Mouse (Mus musculus) myocyte (in vitro differentiated cells): Measurements from ENCODE around the gene Mrs2. TPM values are rescaled to one million over a fixed set of nuclear protein-coding genes. Genes with fewer than 3 reads are reported as not detected.
A peak's percentile ranks its signal among the peaks of the same experiment; 100 is the strongest.

Experiments used
- H3K27me3 ChIP-seq: one replicate; pipeline ENCODE4 v1.6.1; 2011; ENCODE audit not compliant: control insufficient read depth, insufficient read depth, insufficient read length
- H3K36me3 ChIP-seq: one replicate; pipeline ENCODE4 v1.6.1; 2011; ENCODE audit not compliant: control insufficient read depth, insufficient read depth
- H3K4me2 ChIP-seq: one replicate; pipeline ENCODE4 v1.6.1; 2011; ENCODE audit warnings: low read depth, control low read depth
- H3K4me3 ChIP-seq: one replicate; pipeline ENCODE4 v1.5.1; 2011; ENCODE audit warnings: mild to moderate bottlenecking, control low read depth, moderate library complexity
- H3K79me2 ChIP-seq: one replicate; pipeline ENCODE4 v1.6.1; 2011; ENCODE audit not compliant: control insufficient read depth, insufficient read depth
- H3ac ChIP-seq: one replicate; pipeline ENCODE4 v1.6.1; 2011; ENCODE audit not compliant: control insufficient read depth, insufficient read length
- CEBPB ChIP-seq: IDR thresholded peaks from 2 replicates; pipeline ENCODE4 v1.6.1; 2011; ENCODE audit warnings: mild to moderate bottlenecking, moderate library complexity; ENCODE audit not compliant: poor library complexity, insufficient read depth, severe bottlenecking
- E2F4 ChIP-seq: IDR thresholded peaks from one replicate; pipeline ENCODE4 v1.6.1; 2011; ENCODE audit warnings: mild to moderate bottlenecking, control low read depth, moderate library complexity; ENCODE audit not compliant: insufficient read depth
- MAX ChIP-seq: IDR thresholded peaks from one replicate; pipeline ENCODE4 v1.6.1; 2011; ENCODE audit warnings: low read depth, mild to moderate bottlenecking, control low read depth
- MYOD1 ChIP-seq, 3 experiments: IDR thresholded peaks; one replicate each; pipeline ENCODE4 v1.6.1; 2011; ENCODE audit warnings: control low read depth in 2 of 3, low read depth in 2 of 3, mild to moderate bottlenecking in 2 of 3, moderate library complexity in 1 of 3; ENCODE audit not compliant: insufficient read length in 2 of 3, control insufficient read depth in 1 of 3
- MYOG ChIP-seq, 3 experiments: IDR thresholded peaks; one replicate each; pipeline ENCODE4 v1.6.1; 2011; ENCODE audit warnings: control low read depth in 2 of 3, low read depth in 2 of 3, mild to moderate bottlenecking in 2 of 3; ENCODE audit not compliant: insufficient read length in 2 of 3, control insufficient read depth in 1 of 3, insufficient read depth in 1 of 3
- POLR2A ChIP-seq: IDR thresholded peaks from one replicate; pipeline ENCODE4 v1.6.1; 2011; ENCODE audit warnings: low read depth, mild to moderate bottlenecking, control low read depth, moderate library complexity; ENCODE audit not compliant: insufficient read length
- POLR2AphosphoS2 ChIP-seq: IDR thresholded peaks from one replicate; pipeline ENCODE4 v1.6.1; 2011; ENCODE audit warnings: low read depth, control low read depth; ENCODE audit not compliant: insufficient read length
- REST ChIP-seq: IDR thresholded peaks from one replicate; pipeline ENCODE4 v1.6.1; 2011; ENCODE audit warnings: mild to moderate bottlenecking, control low read depth, moderate library complexity; ENCODE audit not compliant: insufficient read depth, insufficient read length
- SRF ChIP-seq: IDR thresholded peaks from one replicate; pipeline ENCODE4 v1.6.1; 2011; ENCODE audit warnings: low read depth; ENCODE audit not compliant: control insufficient read depth, insufficient read length
- TCF12 ChIP-seq: IDR thresholded peaks from one replicate; pipeline ENCODE4 v1.6.1; 2011; ENCODE audit warnings: mild to moderate bottlenecking, control low read depth; ENCODE audit not compliant: poor library complexity, insufficient read depth, severe bottlenecking
- TCF3 ChIP-seq: IDR thresholded peaks from one replicate; pipeline ENCODE4 v1.6.1; 2011; ENCODE audit warnings: low read depth, control low read depth; ENCODE audit not compliant: insufficient read length
- USF1 ChIP-seq: IDR thresholded peaks from one replicate; pipeline ENCODE4 v1.6.1; 2011; ENCODE audit warnings: low read depth, mild to moderate bottlenecking, control low read depth, moderate library complexity
- polyA plus RNA-seq: library from polyadenylated mRNA; unstranded; fragments of >200 nt; fragmentation: generic; extraction: Trizol; gene quantifications from one replicate; pipeline ENCODE4 v1.2.1, GENCODE M21; 2012; ENCODE audit warnings: missing spikeins

Mrs2 gene
- polyA plus RNA-seq, 1 experiment, result 12.7 TPM

DNA sequence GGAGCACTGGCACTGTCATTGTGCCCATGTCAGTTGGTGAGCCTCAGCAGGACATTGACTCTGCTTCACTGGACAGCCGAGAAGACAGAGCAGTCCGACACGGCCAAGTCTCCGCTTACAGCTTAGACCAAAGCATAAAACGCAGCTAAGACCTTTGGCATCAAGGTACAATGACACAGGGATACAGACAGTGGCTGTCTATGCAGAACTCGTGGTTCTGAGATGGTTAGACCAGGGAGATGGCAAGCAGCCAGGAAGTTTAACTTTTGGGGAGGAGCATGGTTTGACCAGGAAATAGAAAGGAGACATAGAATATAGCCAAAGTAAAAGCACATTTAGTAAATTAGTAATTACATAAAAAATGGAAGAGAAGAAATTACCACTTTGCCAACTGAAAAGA is 31.2 kb downstream of the Mrs2 start:
- no peak overlapping the region for H3K4me3 ChIP-seq
- no peaks in the 10 kb centered on the region for H3K79me2 ChIP-seq
- no peaks in the 10 kb centered on the region for H3K27me3 ChIP-seq
- no peak overlapping the region for H3K4me2 ChIP-seq
- no peak for TF ChIP-seq TCF3
- TF ChIP-seq MYOG (IDR thresholded peaks at IDR 0.05; ENCODE audit: control insufficient read depth in 1 of 3, insufficient read depth in 1 of 3, insufficient read length in 2 of 3, low read depth in 2 of 3), result no peak
- no peak for TF ChIP-seq E2F4
- TF ChIP-seq REST, result no peak
- no peak for TF ChIP-seq SRF
- TF ChIP-seq USF1, result no peak
- no peak for TF ChIP-seq CEBPB
- no peak for TF ChIP-seq POLR2A
- H3ac ChIP-seq, result no peak overlapping the region
- H3K36me3 ChIP-seq, result peaks cover 8% of the 10 kb centered on the region

DNA sequence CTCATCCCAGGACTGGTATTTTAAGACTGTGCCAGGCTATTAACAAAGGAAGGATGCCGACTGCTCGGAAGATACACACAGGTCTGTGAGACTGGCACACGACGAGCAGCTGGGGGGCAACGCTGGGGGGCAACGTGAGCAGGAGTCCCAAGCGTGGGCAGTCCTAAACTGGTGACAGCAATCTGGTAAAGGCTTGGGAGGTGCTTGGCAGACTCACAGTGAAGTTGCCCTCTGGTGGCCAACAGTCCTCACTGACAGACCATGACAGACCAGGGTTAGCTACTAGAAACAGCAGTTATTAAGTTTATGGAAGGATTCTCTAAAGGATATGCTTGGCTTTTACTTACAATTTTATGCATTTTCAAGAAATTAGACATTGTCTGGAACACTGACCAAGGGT is 31.8 kb downstream of the Mrs2 start:
- Histone ChIP-seq H3K36me3 (peaks cover 7% of the 10 kb centered on the region), H3K27me3 (no peaks in the 10 kb centered on the region), H3K79me2 (no peaks in the 10 kb centered on the region), H3K4me2 (no peak overlapping the region), H3K4me3 (no peak overlapping the region), H3ac (no peak overlapping the region)
- TF ChIP-seq CEBPB (no peak), MYOG (IDR thresholded peaks at IDR 0.05; ENCODE audit: control insufficient read depth in 1 of 3, insufficient read depth in 1 of 3, insufficient read length in 2 of 3, low read depth in 2 of 3) (no peak), MYOD1 (IDR thresholded peaks at IDR 0.05; ENCODE audit: control insufficient read depth in 1 of 3, insufficient read length in 2 of 3, low read depth in 2 of 3) (no peak), SRF (no peak), TCF3 (no peak), MAX (no peak), E2F4 (no peak), USF1 (no peak), POLR2A (no peak), REST (no peak), TCF12 (no peak), POLR2AphosphoS2 (no peak)

DNA sequence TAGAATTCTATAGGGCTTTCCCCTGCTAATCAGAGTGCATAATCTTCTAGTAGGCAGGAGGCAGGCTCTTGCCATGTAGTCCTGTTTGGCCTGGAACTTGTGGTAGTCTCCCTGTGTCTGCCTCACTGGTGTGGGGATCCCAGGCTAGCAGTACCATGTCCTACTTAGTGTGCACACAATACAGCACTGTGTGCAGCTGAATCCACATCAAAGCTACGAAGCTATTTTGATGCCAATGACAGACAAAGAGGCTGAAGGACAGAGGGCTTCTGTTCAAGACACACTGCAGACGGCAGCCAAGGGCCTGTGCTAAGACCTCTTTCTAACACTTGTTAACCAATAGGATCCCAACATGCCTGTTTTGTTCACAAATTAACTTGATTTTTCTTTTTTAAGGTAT is 34.7 kb downstream of the Mrs2 start:
- no peak overlapping the region for H3K4me3 ChIP-seq
- no peaks in the 10 kb centered on the region for H3K27me3 ChIP-seq
- TF ChIP-seq TCF3, result no peak
- TF ChIP-seq POLR2AphosphoS2, result peak; percentile 23
- no peak overlapping the region for H3K4me2 ChIP-seq
- H3K79me2 ChIP-seq, result no peaks in the 10 kb centered on the region
- H3K36me3 ChIP-seq, result no peaks in the 10 kb centered on the region
- no peak overlapping the region for H3ac ChIP-seq

DNA sequence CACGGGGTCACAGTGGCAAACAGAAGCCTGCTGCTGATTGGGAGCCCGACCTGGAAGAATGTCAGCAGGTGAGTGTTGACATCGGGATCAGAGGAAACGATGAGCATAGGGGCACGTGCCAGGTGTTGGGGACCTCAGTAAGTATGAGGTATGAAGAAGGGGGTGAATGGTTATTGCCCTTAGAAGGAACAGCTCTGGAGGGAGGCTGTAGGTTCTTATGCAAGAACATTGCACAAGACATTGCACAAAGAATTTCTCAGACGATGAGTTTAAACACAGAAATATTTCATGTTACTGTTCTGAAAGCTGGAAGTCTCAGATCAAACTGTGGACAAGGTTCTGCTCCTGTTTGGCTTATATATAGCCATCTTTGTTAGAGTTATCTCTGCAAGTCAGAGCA is 39.1 kb downstream of the Mrs2 start:
- H3K36me3 ChIP-seq, result no peaks in the 10 kb centered on the region
- no peak overlapping the region for H3K4me2 ChIP-seq
- TF ChIP-seq POLR2A (no peak), E2F4 (no peak), SRF (no peak), USF1 (no peak), MAX (no peak), MYOG (IDR thresholded peaks at IDR 0.05; ENCODE audit: control insufficient read depth in 1 of 3, insufficient read depth in 1 of 3, insufficient read length in 2 of 3, low read depth in 2 of 3) (no peak), CEBPB (no peak), TCF12 (no peak), REST (no peak), MYOD1 (IDR thresholded peaks at IDR 0.05; ENCODE audit: control insufficient read depth in 1 of 3, insufficient read length in 2 of 3, low read depth in 2 of 3) (no peak), POLR2AphosphoS2 (no peak), TCF3 (no peak)
- H3K4me3 ChIP-seq, result no peak overlapping the region
- H3ac ChIP-seq, result no peak overlapping the region
- H3K79me2 ChIP-seq, result no peaks in the 10 kb centered on the region
- H3K27me3 ChIP-seq, result no peaks in the 10 kb centered on the region

DNA sequence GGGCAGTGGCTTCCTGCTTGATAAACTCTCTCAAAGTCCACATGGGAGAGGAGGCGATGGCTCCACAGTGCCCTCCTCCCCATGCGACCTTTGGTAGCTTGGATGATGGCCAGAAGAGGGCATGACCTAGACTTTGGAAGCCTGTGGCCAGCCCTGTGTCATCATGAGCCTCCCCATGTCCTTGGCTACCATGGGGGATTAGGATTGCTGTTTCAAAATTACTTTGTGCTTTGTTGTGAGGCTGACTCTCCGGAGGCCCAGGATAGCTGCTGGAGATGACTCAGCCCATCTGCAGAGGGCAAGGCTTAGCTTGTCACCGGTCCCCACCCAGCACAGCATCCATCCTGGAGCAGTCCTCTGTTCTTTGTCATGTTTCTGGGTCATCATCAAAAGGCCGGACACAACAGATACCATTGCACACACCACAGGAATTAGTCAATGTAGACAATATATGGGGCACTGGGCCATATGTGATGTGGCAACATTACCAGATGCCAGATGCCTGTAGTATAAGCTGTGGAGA is 42.3 kb downstream of the Mrs2 start:
- no peaks in the 10 kb centered on the region for H3K36me3 ChIP-seq

More for the DNA sequence above, 42.3 kb downstream of the Mrs2 start:
- no peak overlapping the region for H3ac ChIP-seq
- H3K4me3 ChIP-seq, result no peak overlapping the region
- no peak overlapping the region for H3K4me2 ChIP-seq
- H3K27me3 ChIP-seq, result no peaks in the 10 kb centered on the region
- TF ChIP-seq TCF3, result no peak
- no peak for TF ChIP-seq CEBPB
- no peak for TF ChIP-seq MYOG (IDR thresholded peaks at IDR 0.05; ENCODE audit: control insufficient read depth in 1 of 3, insufficient read depth in 1 of 3, insufficient read length in 2 of 3, low read depth in 2 of 3)
- no peak for TF ChIP-seq REST
- no peak for TF ChIP-seq SRF
- no peak for TF ChIP-seq POLR2A
- no peak for TF ChIP-seq MAX
- TF ChIP-seq TCF12, result no peak
- TF ChIP-seq USF1, result no peak
- TF ChIP-seq MYOD1 (IDR thresholded peaks at IDR 0.05; ENCODE audit: control insufficient read depth in 1 of 3, insufficient read length in 2 of 3, low read depth in 2 of 3), result no peak
- no peak for TF ChIP-seq POLR2AphosphoS2
- TF ChIP-seq E2F4, result no peak
- no peaks in the 10 kb centered on the region for H3K79me2 ChIP-seq
